Mouse (Mus musculus): ENCODE data around the gene Gm17359.

The Gm17359 gene

GRCm38 (mm10) chr3:79484286-79485063 lies 148.0 kb downstream of the Gm17359 start:
- no peak for DNase-seq

GRCm38 (mm10) chr3:79488025-79488424 lies 151.6 kb downstream of the Gm17359 start:
- no peak for DNase-seq

DNA sequence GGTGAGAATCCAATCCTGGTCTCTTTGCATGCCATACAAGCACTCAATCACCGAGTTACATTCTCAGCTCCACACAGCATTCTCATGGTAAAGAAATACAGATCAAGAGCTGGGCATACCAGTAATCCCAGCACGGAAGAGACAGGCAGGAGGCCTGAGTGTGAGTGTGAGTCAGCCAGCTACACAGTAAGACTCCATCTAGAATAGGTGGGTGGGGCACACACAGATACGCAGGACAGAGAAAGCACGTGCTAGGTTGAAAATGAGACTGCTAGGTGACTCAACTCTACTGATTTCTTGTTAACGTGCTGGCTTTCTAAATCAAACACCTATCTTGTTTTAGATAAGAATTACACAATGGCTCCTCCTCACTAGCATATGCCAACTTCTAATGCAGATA lies 153.6 kb downstream of the Gm17359 start:
- DNase-seq = no peak

DNA sequence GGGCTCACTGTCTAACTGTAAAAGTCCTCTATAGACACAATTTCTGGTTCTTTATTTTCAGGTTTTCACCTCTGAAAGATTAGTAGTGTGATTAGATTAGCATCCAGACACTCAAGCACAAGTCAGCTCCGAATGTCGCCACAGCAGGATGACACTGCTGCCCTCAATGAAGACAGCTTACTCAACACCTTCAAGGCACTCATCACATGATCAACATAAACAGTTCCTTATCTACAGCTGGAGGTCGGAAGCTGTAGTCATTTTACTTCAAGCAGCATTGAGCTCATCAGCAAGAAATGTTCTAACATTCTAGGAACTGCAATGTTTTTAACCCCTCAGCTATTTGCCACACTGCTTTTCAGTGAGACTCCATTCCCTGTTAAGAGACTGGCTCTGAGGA lies 155.2 kb downstream of the Gm17359 start:
- DNase-seq = no peak

DNA sequence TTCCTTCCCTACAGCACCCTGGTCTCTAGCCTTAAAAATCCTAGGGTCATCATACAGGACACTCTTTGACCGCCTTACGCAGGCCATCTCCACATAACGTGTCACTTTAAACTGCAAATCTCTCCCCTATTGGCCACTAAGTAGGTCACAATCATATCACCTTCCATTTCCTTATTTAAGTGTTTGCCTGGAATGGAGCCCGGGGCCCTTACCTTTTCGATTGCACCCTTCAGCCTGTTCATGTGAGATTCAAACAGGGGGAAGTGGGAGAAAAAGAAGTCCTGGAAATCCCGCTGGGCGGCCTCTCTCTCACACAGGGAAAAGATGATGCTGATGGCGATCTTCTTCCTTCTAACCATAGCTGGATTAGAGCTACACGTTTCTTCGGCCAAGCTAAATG lies 156.6 kb downstream of the Gm17359 start:
- DNase-seq = no peak

- no peak for DNase-seq
Observed at GRCm38 (mm10) chr3:79494028-79494427, 157.6 kb downstream of the Gm17359 start.

- DNase-seq = no peak
Observed at GRCm38 (mm10) chr3:79495151-79495550, 158.7 kb downstream of the Gm17359 start.

- no peak for DNase-seq
Observed at GRCm38 (mm10) chr3:79496668-79497067, 160.2 kb downstream of the Gm17359 start.

- no peak for DNase-seq
Observed at GRCm38 (mm10) chr3:79500279-79500678, 163.8 kb downstream of the Gm17359 start.

- DNase-seq = no peak
Observed at GRCm38 (mm10) chr3:79501166-79501728, 164.8 kb downstream of the Gm17359 start.
